Mouse (Mus musculus): Measurements from ENCODE around the gene Vmn1r66.
"Not testable (repeated sequence)": the region's sequence is repeated elsewhere in the genome, so short reads cannot be mapped to it uniquely, and the experiment has no call there.

Vmn1r66 gene

DNA sequence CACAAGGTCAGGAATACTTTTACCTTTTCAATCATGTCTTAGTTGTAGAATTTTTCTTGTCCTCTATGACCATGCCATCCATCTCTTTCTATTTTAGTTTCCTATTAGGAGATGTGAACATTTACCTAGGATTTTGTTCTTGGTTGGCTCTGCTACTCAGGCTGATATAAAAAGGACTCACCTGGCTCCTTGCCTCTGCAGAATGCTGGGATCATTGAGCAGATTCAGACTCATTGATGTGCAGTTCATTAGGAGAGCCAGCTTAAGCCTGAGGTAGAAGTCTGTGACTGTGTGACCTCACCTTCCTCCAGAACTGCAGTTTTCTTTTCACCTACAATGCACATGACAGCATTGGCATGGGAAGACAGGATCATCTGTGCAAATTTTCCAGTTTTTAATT lies at the start of gene Vmn1r66:
Gene Vmn1r66, minus strand, starts transcription at position 101 of the 400 bp plus-strand sequence.
- no peak for DNase-seq (ENCODE audit: low read depth in 1 of 2, low spot score in 2 of 2)

DNA sequence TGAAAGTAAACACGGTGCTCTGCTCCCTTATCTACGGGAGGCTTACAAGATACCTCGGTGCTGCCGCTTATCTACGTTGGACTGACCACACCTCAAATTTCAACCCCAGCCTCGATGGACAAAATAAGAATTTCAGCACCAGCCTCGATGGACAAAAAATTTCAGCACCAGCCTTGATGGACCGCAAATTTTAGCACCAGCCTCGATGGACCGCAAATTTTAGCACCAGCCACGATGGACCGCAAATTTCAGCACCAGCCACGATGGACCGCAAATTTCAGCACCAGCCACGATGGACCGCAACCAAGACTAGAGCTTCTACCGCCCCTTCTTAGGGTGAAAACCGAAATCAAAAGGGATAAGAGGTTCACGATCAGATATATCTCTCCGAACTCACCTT lies 47.7 kb upstream of the Vmn1r66 start:
- not testable (repeated sequence) for DNase-seq (ENCODE audit: low read depth in 1 of 2, low spot score in 2 of 2)

DNA sequence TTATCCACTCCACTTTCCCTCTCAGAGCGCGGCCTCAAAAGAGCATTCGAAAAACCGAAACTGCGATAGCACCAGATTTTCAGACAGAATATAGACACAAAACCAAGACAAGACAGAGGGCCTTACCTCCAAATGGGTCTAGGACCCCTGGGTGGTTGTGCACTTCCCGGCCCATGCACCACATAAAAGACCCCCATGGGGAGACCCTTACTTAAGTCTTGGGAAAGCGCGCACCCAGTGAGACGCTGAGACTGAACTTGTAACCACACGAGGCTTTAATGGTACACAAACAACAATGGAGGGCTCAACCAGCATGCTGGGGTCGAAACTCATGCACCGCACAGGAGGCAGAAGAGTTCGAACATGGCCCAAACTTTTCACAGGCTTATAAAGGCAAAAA lies 25.7 kb downstream of the Vmn1r66 start:
- no peak for DNase-seq (ENCODE audit: low read depth in 1 of 2, low spot score in 2 of 2)

DNA sequence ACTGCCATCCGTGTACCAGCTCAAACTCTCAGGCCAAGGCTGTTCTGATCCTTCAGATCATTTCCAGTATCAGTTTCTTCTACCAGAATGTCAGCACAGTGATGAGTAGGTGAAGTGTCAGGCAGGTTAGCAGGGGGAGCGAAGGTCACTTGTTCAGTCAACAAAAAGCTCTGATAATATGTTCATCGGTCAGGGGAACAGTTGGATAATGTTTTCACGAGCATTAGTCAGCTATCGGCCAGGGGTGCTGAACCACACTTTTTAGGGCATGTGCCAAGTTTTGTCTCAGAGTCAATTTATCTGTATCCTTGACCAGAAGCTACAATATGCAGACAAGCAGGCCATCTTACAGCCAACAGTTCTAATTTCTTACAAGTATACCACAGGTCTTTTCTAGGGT lies 28.7 kb downstream of the Vmn1r66 start:
- DNase-seq (ENCODE audit: low read depth in 1 of 2, low spot score in 2 of 2): no peak

All from monocyte, adult 2 months (primary cell).